Mouse (Mus musculus) embryonic facial prominence, embryonic 14.5 days (tissue): ENCODE data around the gene Miga2. TPM values are rescaled to one million over a fixed set of nuclear protein-coding genes. Genes with fewer than 3 reads are reported as not detected.
A peak's percentile ranks its signal among the peaks of the same experiment; 100 is the strongest.
"Not testable (repeated sequence)": the region's sequence is repeated elsewhere in the genome, so short reads cannot be mapped to it uniquely, and the experiment has no call there.

Experiments
- ATAC-seq: fragments of 200-750 bp; cut with Nextera tagmentation; 2 replicates; pipeline ENCODE4 v1.8.0; 2017; ENCODE audit warnings: low read depth, moderate number of reproducible peaks, moderate TSS enrichment
- DNase-seq: peaks from one replicate; pipeline ENCODE4 v3.0.0-alpha.2; 2015; ENCODE audit warnings: low spot score
- H3K27ac ChIP-seq: fragments of 300-500 bp; sonication (generic); replicated peaks from 2 replicates; pipeline ENCODE4 v1.5.1; 2014; ENCODE audit warnings: low read depth, mild to moderate bottlenecking, low read length, moderate library complexity
- H3K27me3 ChIP-seq: fragments of 300-500 bp; sonication (generic); replicated peaks from 2 replicates; pipeline ENCODE4 v1.6.1; 2014; ENCODE audit warnings: low read length; ENCODE audit not compliant: control insufficient read depth, insufficient read depth
- H3K36me3 ChIP-seq: fragments of 300-500 bp; sonication (generic); 2 replicates; pipeline ENCODE4 v1.6.1; 2014; ENCODE audit warnings: low read length, mixed read lengths; ENCODE audit not compliant: control insufficient read depth, insufficient read depth
- H3K4me1 ChIP-seq: fragments of 300-500 bp; sonication (generic); 2 replicates; pipeline ENCODE4 v1.6.1; 2014; ENCODE audit warnings: antibody characterized with exemption, low read length; ENCODE audit not compliant: control insufficient read depth, insufficient read depth
- H3K4me2 ChIP-seq: fragments of 300-500 bp; sonication (generic); 2 replicates; pipeline ENCODE4 v1.6.1; 2014; ENCODE audit warnings: low read depth, mild to moderate bottlenecking, low read length, moderate library complexity, mixed read lengths
- H3K4me3 ChIP-seq: fragments of 300-500 bp; sonication (generic); 2 replicates; pipeline ENCODE4 v1.5.1; 2014; ENCODE audit warnings: low read depth, mild to moderate bottlenecking, low read length
- H3K9ac ChIP-seq: fragments of 300-500 bp; sonication (generic); 2 replicates; pipeline ENCODE4 v1.6.1; 2014; ENCODE audit warnings: low read depth, mild to moderate bottlenecking, low read length, moderate library complexity, mixed read lengths
- H3K9me3 ChIP-seq: fragments of 300-500 bp; sonication (generic); 2 replicates; pipeline ENCODE4 v1.6.1; 2016; ENCODE audit warnings: low read length; ENCODE audit not compliant: control insufficient read depth
- WGBS: fragments of 180-500 bp; shearing (Covaris S2); extraction: QIAGEN DNeasy Blood & Tissue Kit; methylation state at CpG from one replicate; pipeline ENCODE4 v1.1.7; 2014; 5-methylcytosine and 5-hydroxymethylcytosine counted together
- polyA plus RNA-seq: library from polyadenylated mRNA; unstranded; fragments of >200 nt; fragmentation: Nextera tagmentation; extraction: Ambion mirVana; gene quantifications from 2 replicates; pipeline ENCODE4 v1.2.1, GENCODE M21; 2014

The Miga2 gene
- polyA plus RNA-seq, 1 experiment from 2014 or later: 17.6 TPM

DNA sequence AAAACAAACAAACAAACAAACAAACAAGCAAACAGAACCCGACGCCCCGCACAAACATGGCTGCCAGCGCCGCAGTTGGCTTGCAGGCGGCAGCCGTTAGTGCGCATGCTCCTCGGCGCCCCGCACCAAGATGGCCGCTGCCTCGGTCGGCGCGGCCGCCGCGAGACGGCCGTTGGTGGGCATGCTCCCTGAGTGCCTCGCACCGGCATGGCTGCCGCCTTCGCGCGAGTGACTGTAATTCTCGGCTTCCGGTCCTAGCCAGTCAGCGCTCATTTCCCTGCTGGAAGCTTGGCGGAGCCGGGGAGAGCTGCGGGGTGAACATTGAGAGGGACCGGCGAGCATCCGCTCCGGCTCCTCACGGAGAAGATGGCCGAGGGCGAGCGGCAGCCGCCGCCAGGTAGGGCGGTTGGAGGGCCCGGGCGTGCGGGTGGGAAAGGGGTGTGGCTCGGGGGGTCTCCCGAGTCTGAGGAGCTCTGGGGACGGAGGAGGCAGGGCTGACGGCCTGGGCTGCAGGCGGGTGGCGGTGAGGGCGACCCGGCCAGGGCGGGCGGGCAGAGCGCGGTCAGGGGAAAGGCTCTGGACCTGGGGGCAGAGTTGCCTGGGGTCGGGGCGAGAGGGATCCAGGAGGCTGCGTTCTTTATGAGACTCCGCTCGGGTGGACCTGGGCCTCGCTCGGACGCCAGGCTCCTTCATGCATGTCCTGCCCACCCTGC is 52.1 kb downstream of the Miga2 start, which contains the start of gene Ptpa:
Gene Ptpa, plus strand, starts transcription at position 104 of the 713 bp plus-strand sequence.
- Histone ChIP-seq H3K4me2 (peak within 1 kb of the TSS; percentile 92), H3K9ac (peak within 1 kb of the TSS; percentile 96), H3K9me3 (no peaks in the 10 kb centered on the region), H3K36me3 (no peaks in the 10 kb centered on the region), H3K27me3 (no peaks in the 10 kb centered on the region), H3K27ac (peak within 1 kb of the TSS; percentile 98), H3K4me3 (peak within 1 kb of the TSS; percentile 92), H3K4me1 (peaks cover 26% of the 10 kb centered on the region)
- DNase-seq: peak; percentile 95
- ATAC-seq: peak; percentile 93
- WGBS: under 1% methylated on average over 45 of the region's 67 CpGs

DNA sequence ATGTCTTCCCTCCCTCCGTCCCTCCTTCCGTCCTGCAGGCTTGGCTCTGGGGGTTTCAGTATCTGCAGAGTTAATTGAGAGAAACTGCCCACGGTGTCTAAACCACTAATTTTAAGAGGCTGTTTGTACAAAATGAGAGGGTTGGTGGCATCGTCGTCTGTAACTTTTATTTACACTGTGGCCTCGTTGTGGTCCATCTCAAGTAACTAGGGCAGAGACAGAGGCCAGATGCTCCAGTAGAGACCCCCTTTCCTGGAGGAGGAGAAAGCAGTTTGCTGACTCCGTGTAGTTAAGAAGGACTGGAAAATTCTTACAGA is 52.6 kb downstream of the Miga2 start:
- H3K36me3 ChIP-seq: no peaks in the 10 kb centered on the region
- no peaks in the 10 kb centered on the region for H3K27me3 ChIP-seq
- peak overlapping the region; percentile 92 for H3K4me3 ChIP-seq
- 0% methylated on average over 7 of the region's 7 CpGs for WGBS
- peak overlapping the region; percentile 92 for H3K4me2 ChIP-seq
- peaks cover 31% of the 10 kb centered on the region for H3K4me1 ChIP-seq
- H3K9me3 ChIP-seq: no peaks in the 10 kb centered on the region
- H3K27ac ChIP-seq: peak overlapping the region; percentile 98
- peak overlapping the region; percentile 96 for H3K9ac ChIP-seq
- ATAC-seq (no peak), DNase-seq (peak; percentile 53)

DNA sequence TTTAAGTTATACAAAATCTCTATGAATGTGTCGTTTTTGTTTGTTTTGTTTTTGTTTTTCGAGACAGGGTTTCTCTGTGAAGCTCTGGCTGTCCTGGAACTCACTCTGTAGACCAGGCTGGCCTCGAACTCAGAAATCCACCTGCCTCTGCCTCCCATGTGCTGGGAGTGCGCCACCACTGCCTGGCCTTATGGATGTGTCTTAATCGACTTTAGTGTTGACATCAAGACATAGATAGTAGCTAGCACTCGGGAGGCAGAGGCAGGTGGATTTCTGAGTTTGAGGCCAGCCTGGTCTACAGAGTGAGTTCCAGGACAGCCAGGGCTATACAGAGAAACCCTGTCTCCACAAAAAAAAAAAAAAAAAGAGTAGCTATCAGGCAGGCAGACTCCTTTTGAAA is 53.1 kb downstream of the Miga2 start:
- H3K27ac ChIP-seq, DNase-seq, H3K36me3 ChIP-seq, H3K27me3 ChIP-seq, ATAC-seq, H3K9me3 ChIP-seq, H3K9ac ChIP-seq: not testable (repeated sequence)
- Histone ChIP-seq H3K4me2 (peak overlapping the region; percentile 92), H3K4me3 (peak overlapping the region; percentile 92), H3K4me1 (peaks cover 31% of the 10 kb centered on the region)
- 78% methylated on average over 6 of the region's 6 CpGs for WGBS

DNA sequence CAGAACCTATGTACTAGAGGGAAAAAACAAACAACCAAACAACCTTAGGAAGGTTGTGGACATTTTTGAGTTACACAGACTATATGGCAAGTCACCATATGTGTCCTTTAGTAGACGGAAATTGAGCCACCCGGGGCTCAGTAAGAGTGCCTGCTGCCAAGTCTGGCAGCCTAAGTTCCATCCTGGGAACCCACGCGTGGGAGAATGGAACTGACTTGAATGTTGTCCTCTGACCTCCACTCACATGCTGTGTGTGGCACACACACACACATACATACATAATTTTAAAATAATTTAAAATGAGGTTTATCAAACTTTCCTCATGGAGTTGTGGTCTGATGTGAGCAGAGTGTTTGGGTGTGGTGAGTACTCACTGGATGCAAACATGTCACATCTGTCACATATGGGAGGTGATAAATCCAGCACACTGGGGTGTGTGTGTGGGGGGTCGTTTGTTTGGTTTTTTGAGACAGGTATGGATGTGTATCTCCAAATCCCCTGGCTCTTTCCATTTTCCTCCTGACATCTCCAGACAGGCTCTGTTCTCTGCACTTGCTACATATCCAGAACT is 53.6 kb downstream of the Miga2 start:
- H3K9ac ChIP-seq: no peak overlapping the region
- no peaks in the 10 kb centered on the region for H3K27me3 ChIP-seq
- ATAC-seq: no peak
- no peak overlapping the region for H3K27ac ChIP-seq
- H3K9me3 ChIP-seq: no peaks in the 10 kb centered on the region
- no peaks in the 10 kb centered on the region for H3K36me3 ChIP-seq
- WGBS: 76% methylated on average over 5 of the region's 5 CpGs
- H3K4me2 ChIP-seq: peak overlapping the region; percentile 92; the same call in 1 of the 2 replicates
- no peak overlapping the region for H3K4me3 ChIP-seq
- peaks cover 31% of the 10 kb centered on the region for H3K4me1 ChIP-seq
- DNase-seq: no peak

DNA sequence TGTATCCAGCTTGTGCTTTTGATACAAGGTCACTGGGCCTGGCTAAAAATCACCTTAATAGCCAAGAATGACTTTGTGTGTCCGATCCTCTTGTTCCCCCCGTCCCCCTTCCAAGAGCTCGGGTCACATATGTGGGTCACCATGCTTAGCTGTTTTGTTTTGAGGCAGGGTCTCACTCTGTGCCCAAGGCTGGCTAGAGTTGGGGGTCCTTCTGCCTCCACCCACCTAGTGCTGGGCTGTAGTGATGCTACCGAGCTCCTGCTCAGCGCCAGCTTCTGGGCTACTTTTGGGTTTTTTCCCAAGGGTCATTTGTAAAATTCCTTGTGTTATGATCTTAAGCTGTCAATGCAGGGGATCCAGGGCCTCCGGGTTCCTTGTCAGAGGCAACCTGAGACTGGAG is 54.2 kb downstream of the Miga2 start:
- Histone ChIP-seq H3K4me2 (peak overlapping the region; percentile 33), H3K4me3 (no peak overlapping the region), H3K36me3 (0 out of 2 replicates have a peak, but pooled peaks cover 5% of the 10 kb centered on the region), H3K4me1 (peaks cover 31% of the 10 kb centered on the region), H3K27me3 (no peaks in the 10 kb centered on the region), H3K27ac (peak overlapping the region; percentile 78), H3K9ac (no peak overlapping the region), H3K9me3 (no peaks in the 10 kb centered on the region)
- ATAC-seq: no peak
- whole genome bisulfite sequencing: 51% methylated on average over 6 of the region's 6 CpGs
- no peak for DNase-seq

DNA sequence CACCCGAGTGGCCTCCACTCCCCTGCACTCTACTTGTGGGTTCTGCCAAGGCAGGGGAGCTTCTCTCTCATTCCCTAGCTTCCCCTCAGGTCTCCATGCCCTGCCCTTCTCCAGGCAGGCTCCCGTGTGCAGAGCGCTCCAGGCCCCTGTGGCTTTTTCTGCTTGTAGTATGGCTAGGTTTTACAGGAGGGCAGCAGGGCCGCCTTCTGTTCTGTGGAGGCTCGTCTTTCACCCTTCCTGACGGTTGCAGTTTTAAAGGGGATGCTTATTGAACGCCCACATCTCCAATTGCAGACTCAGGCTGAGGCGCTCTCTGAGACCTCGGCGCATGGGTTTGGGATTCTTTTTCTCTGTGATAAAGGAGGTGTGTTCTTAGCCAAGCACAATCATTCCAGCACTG is 55.1 kb downstream of the Miga2 start:
- Histone ChIP-seq H3K4me3 (no peak overlapping the region), H3K27ac (peak overlapping the region; percentile 78), H3K9ac (peak overlapping the region; percentile 43), H3K4me1 (peaks cover 31% of the 10 kb centered on the region), H3K9me3 (no peaks in the 10 kb centered on the region), H3K27me3 (no peaks in the 10 kb centered on the region), H3K4me2 (peak overlapping the region; percentile 33), H3K36me3 (0 out of 2 replicates have a peak, but pooled peaks cover 5% of the 10 kb centered on the region)
- no peak for ATAC-seq
- peak; percentile 70 for DNase-seq
- WGBS: 12% methylated on average over 10 of the region's 10 CpGs

DNA sequence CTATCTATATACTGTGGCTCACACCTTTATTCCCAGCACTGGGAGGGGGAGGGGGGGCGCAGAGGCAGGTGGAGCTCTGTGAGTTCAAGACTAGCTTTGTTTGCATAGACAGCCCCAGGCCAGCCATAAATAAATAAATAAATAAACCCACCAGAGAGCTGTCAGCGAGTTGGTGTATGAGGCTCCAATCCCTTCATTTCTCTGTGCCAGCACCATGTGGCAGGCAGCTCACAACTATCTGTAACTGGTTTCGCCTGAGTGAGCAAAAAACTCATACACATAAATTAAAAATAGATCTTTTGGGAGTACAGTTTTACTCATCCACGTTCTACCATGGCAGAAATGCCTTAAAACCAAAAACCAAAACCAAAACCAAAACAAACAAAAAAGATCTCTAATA is 57.4 kb downstream of the Miga2 start:
- peaks cover 21% of the 10 kb centered on the region for H3K4me1 ChIP-seq
- no peak overlapping the region for H3K9ac ChIP-seq
- no peaks in the 10 kb centered on the region for H3K9me3 ChIP-seq
- DNase-seq (no peak), ATAC-seq (no peak)
- no peak overlapping the region for H3K4me2 ChIP-seq
- H3K4me3 ChIP-seq: no peak overlapping the region
- no peaks in the 10 kb centered on the region for H3K27me3 ChIP-seq
- H3K27ac ChIP-seq: no peak overlapping the region
- 62% methylated on average over 4 of the region's 4 CpGs for WGBS
- peaks cover 12% of the 10 kb centered on the region; the same call in 1 of the 2 replicates for H3K36me3 ChIP-seq

DNA sequence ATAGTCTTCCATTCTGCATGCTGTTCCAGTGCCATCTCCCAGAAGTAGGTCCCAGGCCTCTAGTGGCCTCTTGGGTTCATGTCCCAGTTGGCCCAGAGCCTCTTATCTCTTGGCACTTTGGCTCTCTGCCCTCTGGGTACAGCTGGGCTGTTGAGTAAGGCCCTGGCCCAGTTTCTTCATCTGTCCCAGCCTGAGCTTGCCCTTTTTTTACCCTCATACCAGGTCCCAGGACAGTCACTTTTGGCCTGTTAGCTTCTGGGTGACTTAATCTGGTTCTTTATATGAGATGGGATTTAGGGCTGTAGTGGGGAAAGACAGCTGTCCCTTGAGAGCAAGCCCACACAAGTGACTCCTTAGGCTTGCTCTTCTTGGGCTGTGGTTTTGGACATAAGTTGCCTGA is 65.1 kb downstream of the Miga2 start:
- no peak for DNase-seq
- Histone ChIP-seq H3K9me3 (no peaks in the 10 kb centered on the region), H3K9ac (no peak overlapping the region), H3K36me3 (peaks cover 84% of the 10 kb centered on the region), H3K27ac (no peak overlapping the region), H3K4me3 (no peak overlapping the region), H3K4me1 (no peaks in the 10 kb centered on the region), H3K4me2 (no peak overlapping the region), H3K27me3 (no peaks in the 10 kb centered on the region)
- no peak for ATAC-seq
